Mouse (Mus musculus) thymus, adult 2 months (tissue): ENCODE data around the gene Gng12. TPM values are rescaled to one million over a fixed set of nuclear protein-coding genes. Genes with fewer than 3 reads are reported as not detected.

Experiments
- DNase-seq: peaks from one replicate; pipeline ENCODE4 v3.0.0; 2021
- H3K27ac ChIP-seq: fragments of 200-500 bp; 2 replicates; pipeline ENCODE4 v1.5.1; 2012; ENCODE audit warnings: low read length, control low read depth; ENCODE audit not compliant: control insufficient read depth, insufficient read depth
- H3K27me3 ChIP-seq: fragments of 200-500 bp; 2 replicates; pipeline ENCODE4 v1.6.1; 2012; ENCODE audit warnings: mild to moderate bottlenecking, low read length, moderate library complexity, mixed read lengths; ENCODE audit not compliant: control insufficient read depth, insufficient read depth
- H3K36me3 ChIP-seq: fragments of 200-500 bp; 2 replicates; pipeline ENCODE4 v1.6.1; 2012; ENCODE audit warnings: mild to moderate bottlenecking, low read length, moderate library complexity; ENCODE audit not compliant: control insufficient read depth, insufficient read depth
- H3K4me1 ChIP-seq: fragments of 200-500 bp; replicated peaks from 2 replicates; pipeline ENCODE4 v1.6.1; 2012; ENCODE audit warnings: low read length; ENCODE audit not compliant: control insufficient read depth, insufficient read depth
- H3K4me3 ChIP-seq: fragments of 200-500 bp; 2 replicates; pipeline ENCODE4 v1.5.1; 2012; ENCODE audit warnings: mild to moderate bottlenecking, low read length, control low read depth, moderate library complexity; ENCODE audit not compliant: control insufficient read depth, insufficient read depth
- CTCF ChIP-seq: fragments of 200-500 bp; IDR thresholded peaks from 2 replicates; pipeline ENCODE4 v1.5.1; 2012; ENCODE audit warnings: mild to moderate bottlenecking, control low read depth, low read length, moderate library complexity, borderline replicate concordance; ENCODE audit not compliant: control insufficient read depth, poor library complexity, insufficient read depth; ENCODE audit errors: extremely low read depth
- POLR2A ChIP-seq: fragments of 200-500 bp; IDR thresholded peaks from 2 replicates; pipeline ENCODE4 v1.6.1; 2012; ENCODE audit warnings: mild to moderate bottlenecking, low read length, control low read depth, moderate library complexity; ENCODE audit not compliant: control insufficient read depth, poor library complexity, insufficient read depth; ENCODE audit errors: extremely low read depth
- WGBS: fragments of 180-500 bp; shearing (Covaris S2); methylation state at CpG from one replicate; pipeline ENCODE4 v1.1.7; 2018; 5-methylcytosine and 5-hydroxymethylcytosine counted together
- polyA plus RNA-seq: library from polyadenylated mRNA; depleted of rRNA; stranded (reverse); fragments of >200 nt; gene quantifications from 2 replicates; pipeline ENCODE4 v1.2.3, GENCODE M21; 2012

Gng12 gene
- polyA plus RNA-seq, 1 experiment = 10.8 TPM

GRCm38 (mm10) chr6:66942826-66943225 is 46.6 kb downstream of the Gng12 start:
- H3K4me1 ChIP-seq = peaks cover 12% of the 10 kb centered on the region
- no peaks in the 10 kb centered on the region for H3K27me3 ChIP-seq
- TF ChIP-seq POLR2A (no peak), CTCF (no peak)
- DNase-seq = no peak
- no peak overlapping the region for H3K27ac ChIP-seq
- no peak overlapping the region for H3K4me3 ChIP-seq
- no peaks in the 10 kb centered on the region for H3K36me3 ChIP-seq
- 37% methylated on average over 4 of the region's 4 CpGs for WGBS

GRCm38 (mm10) chr6:66943367-66944189 is 47.4 kb downstream of the Gng12 start:
- Histone ChIP-seq H3K4me3 (no peak overlapping the region), H3K36me3 (no peaks in the 10 kb centered on the region), H3K4me1 (peaks cover 12% of the 10 kb centered on the region), H3K27me3 (no peaks in the 10 kb centered on the region), H3K27ac (no peak overlapping the region)
- no peak for TF ChIP-seq POLR2A
- DNase-seq = no peak
- 96% methylated on average over 6 of the region's 6 CpGs for WGBS

DNA sequence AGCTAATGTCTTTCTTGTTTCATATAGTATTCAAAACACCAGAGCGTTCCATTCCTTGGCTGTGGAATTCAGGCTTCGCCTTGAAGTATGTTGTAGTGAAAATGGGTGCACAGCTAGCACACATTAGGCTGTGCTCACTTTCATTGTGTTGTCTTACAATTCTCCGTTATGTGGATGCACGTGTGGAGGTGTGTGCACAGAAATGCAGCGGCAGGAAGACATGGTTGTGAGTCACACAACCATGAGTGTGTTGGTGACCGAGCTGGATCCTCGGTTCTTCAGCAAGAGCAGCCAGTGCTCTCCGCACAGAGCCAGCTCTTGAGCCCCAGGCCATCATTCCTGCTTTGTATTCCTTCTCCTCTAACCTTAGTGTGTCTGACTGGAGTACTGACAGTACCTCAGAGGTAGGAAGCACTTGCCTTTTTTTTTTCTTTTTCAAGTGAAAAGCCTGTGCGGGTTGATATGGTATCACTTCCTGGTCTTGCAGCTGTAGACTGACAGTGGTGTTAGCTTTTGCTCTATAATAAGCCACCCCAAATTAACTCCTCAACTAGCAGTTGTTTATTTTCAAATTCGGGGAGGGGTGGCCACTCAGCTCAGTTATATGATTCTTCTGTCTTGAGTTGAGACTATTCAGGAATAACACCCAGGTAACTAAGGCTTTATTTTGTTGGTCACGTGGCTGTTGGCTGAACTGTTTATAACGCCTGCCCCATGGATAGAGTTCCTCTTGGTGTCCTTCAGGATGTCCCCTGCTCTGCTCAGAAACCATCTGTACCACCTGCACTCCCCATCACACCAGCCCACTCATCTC is 48.2 kb downstream of the Gng12 start:
- H3K27ac ChIP-seq = no peak overlapping the region
- no peaks in the 10 kb centered on the region for H3K27me3 ChIP-seq
- H3K36me3 ChIP-seq = no peaks in the 10 kb centered on the region
- WGBS = 63% methylated on average over 12 of the region's 12 CpGs
- peaks cover 16% of the 10 kb centered on the region for H3K4me1 ChIP-seq
- H3K4me3 ChIP-seq = no peak overlapping the region
- DNase-seq = no peak
- TF ChIP-seq POLR2A = no peak
- TF ChIP-seq CTCF = no peak

- Histone ChIP-seq H3K4me1 (peaks cover 16% of the 10 kb centered on the region), H3K36me3 (no peaks in the 10 kb centered on the region), H3K27me3 (no peaks in the 10 kb centered on the region), H3K27ac (0 out of 2 replicates have a peak overlapping the region, but pooled peaks have one; percentile 33), H3K4me3 (no peak overlapping the region)
- no peak for DNase-seq
- WGBS = 64% methylated on average over 5 of the region's 5 CpGs
- TF ChIP-seq POLR2A (no peak), CTCF (no peak)
Measured at GRCm38 (mm10) chr6:66945004-66945356, 48.8 kb downstream of the Gng12 start.

GRCm38 (mm10) chr6:66948111-66948510 is 51.9 kb downstream of the Gng12 start:
- DNase-seq = no peak
- Histone ChIP-seq H3K4me1 (peaks cover 16% of the 10 kb centered on the region), H3K36me3 (no peaks in the 10 kb centered on the region), H3K4me3 (no peak overlapping the region), H3K27ac (no peak overlapping the region), H3K27me3 (no peaks in the 10 kb centered on the region)
- WGBS = 98% methylated on average over 3 of the region's 3 CpGs
- TF ChIP-seq POLR2A (no peak), CTCF (no peak)

DNA sequence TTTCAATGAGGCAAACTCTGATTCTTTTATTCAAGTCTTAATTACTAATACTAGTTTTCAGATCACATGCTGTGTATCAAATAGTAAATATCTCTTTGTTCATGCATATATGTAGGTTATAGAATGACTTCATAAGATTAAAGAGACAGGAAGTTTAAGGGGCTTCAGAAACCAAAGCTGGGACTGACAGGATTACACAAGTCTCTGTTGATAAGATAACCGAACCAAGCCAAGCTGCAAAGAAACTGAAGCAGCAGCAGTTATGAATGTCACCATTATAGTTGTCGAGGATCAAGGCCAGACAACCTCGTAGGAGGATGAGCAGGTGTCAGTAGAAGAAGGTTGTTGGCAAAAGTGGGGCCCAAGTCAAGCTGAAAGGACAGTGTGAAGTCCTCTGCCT is 52.7 kb downstream of the Gng12 start:
- TF ChIP-seq POLR2A (no peak), CTCF (no peak)
- Histone ChIP-seq H3K27me3 (no peaks in the 10 kb centered on the region), H3K4me3 (no peak overlapping the region), H3K4me1 (peaks cover 19% of the 10 kb centered on the region), H3K27ac (no peak overlapping the region), H3K36me3 (no peaks in the 10 kb centered on the region)
- 19% methylated on average over 3 of the region's 3 CpGs for WGBS
- no peak for DNase-seq
